Mouse (Mus musculus) bone marrow, adult 2 months (tissue): ENCODE measurements around the gene Gpatch3.

Experiments used
- CTCF ChIP-seq: fragments of 200-500 bp; IDR thresholded peaks from 2 replicates; pipeline ENCODE4 v1.5.1; 2011; ENCODE audit warnings: low read length, control low read depth; ENCODE audit not compliant: control insufficient read depth, insufficient read depth
- POLR2A ChIP-seq: fragments of 200-500 bp; IDR thresholded peaks from 2 replicates; pipeline ENCODE4 v1.6.1; 2011; ENCODE audit warnings: low read depth, mild to moderate bottlenecking, control low read depth, low read length, borderline replicate concordance; ENCODE audit not compliant: control insufficient read depth

DNA sequence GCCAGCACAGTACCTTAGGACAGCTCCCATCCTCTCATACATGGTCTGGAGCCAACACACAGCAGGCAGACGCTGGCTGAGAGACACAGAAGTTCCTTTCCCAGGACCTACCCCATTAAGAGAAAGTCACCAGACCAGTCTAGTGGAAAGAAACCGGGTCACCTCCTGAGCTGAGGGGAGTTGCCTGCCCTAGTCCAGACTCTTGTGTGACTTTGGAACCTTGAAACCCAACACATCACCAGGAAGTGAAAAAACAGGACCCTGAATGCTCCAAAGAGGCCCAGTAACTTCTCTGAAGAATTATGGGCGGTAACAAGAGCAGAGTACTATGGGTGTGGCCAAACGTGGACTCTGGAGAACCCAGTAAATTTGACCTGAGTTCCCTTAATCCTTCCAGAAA, 24.1 kb downstream of the Gpatch3 start:
- TF ChIP-seq CTCF (no peak), POLR2A (no peak)
